Mouse (Mus musculus) CD8-positive naive resting alpha-beta T cell, adult 2 months (primary cell): ENCODE data around the gene Dld.

Experiments
- DNase-seq, 2 experiments: peaks; one replicate each; pipeline ENCODE4 v3.0.0; 2022; ENCODE audit warnings: low read depth in 2 of 2, low spot score in 2 of 2

The Dld gene

GRCm38 (mm10) chr12:31295505-31295904 is 55.7 kb downstream of the Dld start:
- DNase-seq: no peak

GRCm38 (mm10) chr12:31294996-31295395 is 56.3 kb downstream of the Dld start:
- no peak for DNase-seq

- no peak for DNase-seq
These were observed 56.7 kb downstream of the Dld start for GRCm38 (mm10) chr12:31294526-31294925.

- no peak for DNase-seq
These were observed 57.7 kb downstream of the Dld start for GRCm38 (mm10) chr12:31293361-31294142.

- no peak for DNase-seq
These were observed 60.3 kb downstream of the Dld start for GRCm38 (mm10) chr12:31290951-31291350.

GRCm38 (mm10) chr12:31289046-31289445 is 62.2 kb downstream of the Dld start:
- no peak for DNase-seq

- DNase-seq: no peak
These were observed 67.6 kb downstream of the Dld start for GRCm38 (mm10) chr12:31283617-31284136.

- DNase-seq: no peak
These were observed 68.1 kb downstream of the Dld start for GRCm38 (mm10) chr12:31283131-31283530.

- DNase-seq: no peak
These were observed 69.0 kb downstream of the Dld start for GRCm38 (mm10) chr12:31282241-31282640.
